Mouse (Mus musculus) heart, adult 11 months (tissue): ENCODE data around the gene Per2.

ENCODE experiments used
- DNase-seq: peaks from one replicate; pipeline ENCODE4 v3.0.0; 2022

Per2 gene

DNA sequence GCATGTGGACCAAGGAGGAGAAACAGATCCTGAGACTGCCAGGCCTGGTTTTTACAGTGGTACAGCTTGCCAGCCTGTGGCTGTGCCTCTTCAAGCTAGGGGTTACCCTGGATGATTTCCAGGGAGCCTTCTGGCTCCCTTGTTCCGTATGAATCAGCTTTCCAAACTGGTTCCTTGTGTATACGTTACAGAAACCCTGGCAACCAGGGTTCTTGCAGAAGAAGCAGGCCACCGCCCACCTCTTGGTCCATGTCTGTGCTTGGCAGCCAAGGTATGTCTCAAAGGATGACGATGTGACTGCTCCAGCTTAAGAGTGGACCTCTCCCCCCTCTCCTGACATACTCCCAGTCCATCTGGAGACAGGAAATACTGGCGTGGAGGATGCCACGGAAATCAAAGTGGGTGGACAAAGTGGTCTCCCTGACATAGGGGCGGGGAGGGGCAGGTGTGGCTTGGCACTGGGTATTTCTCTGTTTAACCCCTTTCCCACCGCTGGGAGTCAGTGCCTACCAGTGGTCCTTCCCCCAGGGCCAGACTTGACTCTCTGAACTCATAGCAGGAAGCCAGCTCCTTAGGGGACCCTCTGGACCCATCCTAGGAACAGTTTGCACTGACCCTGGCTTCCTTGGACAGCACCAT, 782 bp downstream of the Per2 start:
- peak; percentile 98 for DNase-seq

DNA sequence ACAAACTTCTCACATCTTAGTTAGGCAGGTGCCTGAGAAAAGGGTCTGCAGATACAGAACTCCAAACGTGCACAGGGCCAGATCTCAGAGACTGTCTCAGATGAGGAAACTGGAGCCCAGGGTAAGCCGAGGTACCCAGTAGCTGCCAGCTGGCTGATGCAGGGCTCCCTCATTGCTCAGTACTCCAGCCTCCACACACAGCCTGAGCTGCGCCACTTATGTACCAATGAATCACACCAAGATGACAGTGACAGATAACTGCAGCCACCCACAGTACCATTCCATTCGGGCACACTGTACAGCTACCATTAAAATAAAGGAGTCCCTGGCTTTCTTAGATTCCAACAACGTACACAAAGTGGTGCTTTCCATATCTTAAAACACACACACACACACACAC, 1.4 kb downstream of the Per2 start:
- peak; percentile 96 for DNase-seq

DNA sequence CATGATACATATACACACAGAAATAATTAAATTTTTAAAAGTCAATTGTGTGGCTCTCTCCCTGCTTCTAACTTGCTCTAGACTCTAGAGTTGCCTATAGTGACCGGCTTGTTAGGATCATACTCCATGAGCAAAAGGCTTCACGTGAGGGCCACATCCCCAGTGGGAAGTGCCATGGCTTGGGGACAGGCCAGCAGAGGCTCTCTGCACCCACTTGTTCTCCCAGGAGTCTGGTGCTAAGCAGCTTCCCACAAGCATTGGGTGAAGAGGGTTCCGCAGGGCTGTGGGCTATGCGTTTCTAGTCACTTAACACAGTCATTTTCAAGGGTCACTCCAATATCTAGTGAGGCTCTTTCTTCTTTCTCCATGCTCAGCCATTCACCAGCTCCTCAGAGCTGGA, 2.0 kb downstream of the Per2 start:
- DNase-seq, result peak; percentile 90

DNA sequence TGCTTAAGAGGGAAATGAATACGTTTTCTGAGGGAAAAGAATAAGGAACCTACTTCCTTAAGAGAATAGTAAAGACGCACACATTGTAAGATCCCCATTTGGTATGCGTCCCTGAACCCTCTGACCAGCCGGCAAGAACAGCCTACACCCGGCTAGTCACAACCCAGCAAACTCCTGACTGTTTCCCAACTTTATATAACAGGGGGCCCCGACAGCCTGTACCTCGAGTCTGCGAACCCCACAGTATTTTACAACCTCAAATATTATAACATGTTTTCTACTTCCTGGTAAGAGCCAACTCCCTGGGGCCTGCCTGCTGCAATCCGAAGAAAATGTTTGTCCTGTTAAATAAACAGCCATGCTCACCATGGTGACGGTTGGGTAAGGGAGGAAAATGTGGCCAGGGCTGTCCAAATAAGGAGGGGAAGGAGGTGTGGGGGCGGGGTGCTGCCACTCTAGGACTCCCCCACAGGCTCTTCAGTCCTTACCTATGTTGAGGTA, 2.8 kb downstream of the Per2 start:
- peak; percentile 99 for DNase-seq

DNA sequence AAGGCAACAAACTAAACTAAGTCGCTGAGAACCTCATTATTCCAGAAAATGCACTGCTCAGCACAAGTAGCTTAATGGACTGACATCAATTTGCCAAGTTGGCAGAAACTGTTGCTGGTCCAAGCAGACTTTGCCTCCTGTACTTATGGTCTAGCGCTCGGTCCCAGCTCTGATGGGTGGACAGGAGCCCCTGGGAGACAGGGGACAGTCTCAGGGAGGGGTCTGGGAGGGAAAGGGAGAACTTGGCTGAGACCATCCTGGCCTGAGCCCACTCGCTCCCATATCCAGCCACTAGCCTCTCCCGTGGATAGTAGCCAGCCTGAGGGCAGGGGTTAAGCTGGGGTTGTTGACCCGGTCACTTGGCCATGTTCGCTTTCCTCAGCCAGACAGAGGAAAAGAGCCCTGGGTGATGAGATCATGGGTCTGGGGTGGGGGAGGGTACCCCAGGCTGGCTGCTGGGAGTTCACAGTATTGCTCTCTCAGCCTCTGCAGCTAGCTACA, 3.4 kb downstream of the Per2 start:
- DNase-seq, result peak; percentile 99

DNA sequence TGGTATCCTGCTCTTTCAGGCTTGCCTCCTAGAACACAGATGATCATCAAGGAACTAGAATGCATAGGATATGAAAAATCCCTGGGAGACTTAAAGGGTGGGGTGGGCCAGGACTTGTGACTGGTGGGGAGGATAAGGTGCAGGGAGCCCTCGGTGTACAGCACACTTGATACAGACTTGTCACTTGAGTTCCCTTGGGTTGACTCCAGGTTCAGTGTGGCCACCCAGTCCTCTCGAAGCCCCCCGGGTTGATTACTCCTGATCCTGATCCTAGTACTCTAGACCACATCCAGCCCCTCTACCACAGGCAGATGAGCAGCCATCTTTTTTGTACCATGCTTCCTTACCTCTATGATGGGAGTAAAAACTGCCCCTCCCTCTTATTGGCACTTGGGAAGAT, 4.2 kb downstream of the Per2 start:
- DNase-seq, result peak; percentile 93

DNA sequence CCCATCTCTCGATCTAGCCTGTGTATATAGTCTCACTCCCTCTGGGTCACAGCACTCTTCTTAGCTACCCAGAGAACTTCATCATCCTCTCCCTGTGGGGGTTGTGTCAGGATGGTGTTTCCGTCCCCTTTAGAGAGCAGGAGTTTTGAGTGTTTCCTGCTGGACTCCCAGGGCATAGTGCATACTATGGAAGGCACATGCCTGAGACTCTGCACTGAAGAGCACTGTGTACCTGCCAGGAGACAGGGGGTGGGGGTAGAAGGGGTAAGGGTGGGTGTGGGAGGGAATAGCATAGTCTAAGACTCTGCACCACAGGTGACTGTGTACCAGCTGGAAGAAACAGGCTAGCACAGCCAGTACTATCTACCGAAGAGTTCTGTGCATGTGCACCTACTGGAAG, 4.8 kb downstream of the Per2 start:
- peak; percentile 89 for DNase-seq

DNA sequence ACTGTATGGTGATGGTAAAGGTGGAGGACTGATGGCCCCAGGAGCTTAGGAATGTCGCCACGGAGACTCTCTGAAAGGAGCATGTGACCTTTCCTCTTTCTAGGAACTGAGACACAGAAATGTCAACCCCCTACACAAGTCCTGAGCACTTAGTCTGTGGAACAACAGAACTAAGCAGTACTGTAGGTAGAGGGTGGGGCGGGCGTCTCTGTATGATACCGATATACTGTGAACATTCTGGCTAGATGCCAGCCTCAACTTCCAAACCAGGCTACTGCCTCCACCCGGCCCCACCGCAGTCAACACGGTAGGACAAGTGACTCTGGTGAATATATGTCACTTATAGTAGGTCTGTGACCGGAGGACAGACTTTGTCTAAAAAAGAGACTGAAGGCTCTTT, 5.2 kb downstream of the Per2 start:
- DNase-seq, result no peak

DNA sequence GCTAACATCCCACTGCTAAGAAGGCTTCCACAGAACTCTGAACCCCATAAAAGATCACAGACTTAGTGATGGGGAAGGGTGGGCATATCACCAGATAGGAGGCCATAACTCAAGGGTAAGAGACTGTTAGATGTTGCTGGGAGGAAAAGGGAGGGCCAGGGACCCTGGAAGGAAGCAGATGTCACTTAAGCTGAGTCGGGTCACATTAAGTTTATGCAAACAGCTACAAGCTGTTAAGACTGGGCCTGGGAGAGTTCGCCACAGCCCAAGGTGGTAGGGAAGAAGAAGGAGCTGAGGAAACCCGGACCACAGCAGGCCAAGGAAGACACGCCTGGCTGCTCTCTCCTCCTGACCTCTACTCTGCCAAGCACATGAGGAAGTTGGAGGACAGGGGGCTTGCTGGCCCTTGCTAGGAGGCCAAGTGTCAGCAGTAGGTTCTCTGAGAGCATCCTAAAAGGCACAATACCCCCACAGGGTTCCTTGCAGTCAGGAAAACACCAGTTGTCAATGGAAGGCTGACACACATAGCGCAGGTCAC, 7.5 kb downstream of the Per2 start:
- DNase-seq, result peak; percentile 87

DNA sequence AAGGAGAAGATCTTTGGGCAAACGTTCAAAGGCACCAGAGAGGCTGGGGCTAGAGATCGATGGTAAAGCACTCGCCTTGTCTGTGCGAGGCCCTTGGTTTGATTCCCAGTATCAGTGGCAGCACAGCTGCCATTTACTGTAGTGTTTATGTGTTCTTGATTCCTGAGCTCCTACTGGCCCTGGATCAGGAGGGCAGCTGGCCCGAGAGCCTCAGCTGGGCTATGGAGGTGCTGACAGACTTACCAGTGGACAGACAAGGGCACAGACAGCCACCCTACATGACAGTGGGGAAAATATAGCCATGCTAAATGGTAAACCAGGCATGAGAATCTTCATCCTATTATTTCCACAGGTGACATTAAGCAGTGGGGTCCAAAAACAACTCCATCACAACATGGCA, 8.3 kb downstream of the Per2 start:
- peak; percentile 96 for DNase-seq

DNA sequence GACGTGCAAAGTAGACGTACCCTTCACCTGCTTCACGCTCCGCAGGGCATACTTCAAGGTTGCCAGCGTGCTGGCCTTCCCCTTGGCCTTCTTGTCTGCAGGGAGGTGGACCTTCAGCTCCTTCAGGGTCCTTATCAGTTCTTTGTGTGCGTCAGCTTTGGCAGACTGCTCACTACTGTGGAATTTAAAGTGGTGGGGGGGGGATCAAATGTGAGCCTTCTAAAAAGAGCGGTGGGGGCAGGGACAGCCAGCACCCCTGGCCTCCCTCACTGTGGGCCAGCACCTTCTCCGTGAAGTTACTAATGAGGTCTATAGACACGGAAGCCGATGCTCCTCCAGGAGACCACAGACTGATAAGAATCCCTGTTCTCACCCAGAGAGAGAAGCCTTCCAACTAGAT, 10.4 kb downstream of the Per2 start:
- DNase-seq, result peak; percentile 94

DNA sequence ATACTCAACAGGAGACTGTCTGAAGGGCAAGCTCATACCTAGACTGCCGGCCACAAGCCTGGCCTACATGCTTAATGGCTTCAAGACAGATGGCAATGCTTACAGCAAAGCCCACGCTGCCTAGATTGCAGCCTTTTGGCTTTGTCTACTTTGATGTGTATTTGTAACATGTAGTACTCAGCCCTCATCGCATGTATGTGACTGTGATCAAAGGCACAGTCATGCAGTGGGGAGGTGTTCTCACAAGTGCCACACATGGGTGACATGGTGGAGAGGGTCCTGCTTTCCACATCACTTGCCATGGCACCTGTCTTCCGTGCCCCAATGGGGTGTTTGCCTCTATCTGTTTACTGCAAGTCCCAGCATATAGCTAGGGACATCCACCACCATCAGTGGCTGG, 12.6 kb downstream of the Per2 start:
- peak; percentile 95 for DNase-seq

DNA sequence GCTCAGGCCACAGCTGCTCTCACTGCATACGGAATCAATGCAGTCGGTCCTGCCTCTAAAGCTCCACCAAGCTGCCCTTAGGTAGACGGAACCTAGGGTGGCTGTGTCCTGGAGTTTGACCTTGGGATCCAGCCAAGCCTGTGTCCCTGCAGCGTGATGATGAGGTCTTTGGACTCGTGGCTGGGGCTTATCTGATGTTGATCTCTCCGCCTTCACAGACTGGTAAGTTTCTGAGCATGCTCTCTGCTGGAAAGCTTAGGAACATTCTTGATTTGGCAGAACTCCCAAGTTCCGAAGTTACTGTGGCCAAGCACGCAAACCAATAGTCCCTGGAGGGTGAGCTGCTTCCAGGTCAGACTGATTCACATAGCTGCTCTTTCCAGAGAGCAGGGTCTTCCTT, 13.1 kb downstream of the Per2 start:
- DNase-seq, result peak; percentile 99

DNA sequence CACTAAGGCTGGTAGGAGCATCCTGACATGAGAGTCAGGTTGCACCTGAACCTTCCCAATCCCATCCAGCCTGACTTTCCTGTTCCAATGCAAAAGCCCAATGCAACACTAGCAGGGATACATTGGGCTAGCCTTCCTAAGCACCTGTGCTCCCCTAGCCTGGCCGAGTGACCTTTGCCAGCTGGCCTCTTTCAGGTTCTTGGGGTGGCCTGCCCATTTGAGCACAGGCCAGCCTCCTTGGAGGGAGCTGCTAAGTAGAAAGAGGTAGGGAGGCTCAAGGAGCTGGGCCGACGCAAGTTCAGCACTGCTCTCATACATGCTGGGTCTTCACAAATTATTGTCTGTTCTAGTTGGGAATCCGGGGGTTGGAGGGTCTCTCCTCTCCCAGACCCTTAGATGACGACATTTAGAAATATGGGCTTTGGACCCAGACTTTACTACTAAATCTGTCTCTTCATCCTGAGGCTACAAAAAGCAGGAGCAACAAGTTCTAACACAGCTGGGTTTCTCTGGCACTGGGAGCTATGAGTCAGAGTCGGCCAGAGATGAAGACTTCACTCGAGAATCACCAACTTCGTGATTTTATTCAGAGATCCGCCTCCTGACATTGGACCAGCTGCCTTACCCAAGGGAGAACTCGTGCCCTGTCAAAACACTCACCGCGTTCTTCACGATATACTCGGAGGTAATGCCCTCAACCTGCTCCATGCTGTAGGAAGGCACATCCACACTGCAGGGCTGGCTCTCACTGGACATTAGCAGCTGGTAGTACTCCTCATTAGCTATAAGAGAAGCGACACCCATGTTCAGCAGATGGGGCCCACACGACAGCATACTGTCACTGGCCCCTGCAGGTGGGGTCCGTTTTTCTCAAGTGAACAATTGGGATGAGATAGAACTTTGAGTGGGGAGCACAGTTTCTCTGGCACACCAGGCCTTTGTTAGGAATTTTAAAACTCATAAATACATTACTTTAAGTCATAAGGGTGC, 14.0 kb downstream of the Per2 start:
- peak; percentile 95 for DNase-seq

DNA sequence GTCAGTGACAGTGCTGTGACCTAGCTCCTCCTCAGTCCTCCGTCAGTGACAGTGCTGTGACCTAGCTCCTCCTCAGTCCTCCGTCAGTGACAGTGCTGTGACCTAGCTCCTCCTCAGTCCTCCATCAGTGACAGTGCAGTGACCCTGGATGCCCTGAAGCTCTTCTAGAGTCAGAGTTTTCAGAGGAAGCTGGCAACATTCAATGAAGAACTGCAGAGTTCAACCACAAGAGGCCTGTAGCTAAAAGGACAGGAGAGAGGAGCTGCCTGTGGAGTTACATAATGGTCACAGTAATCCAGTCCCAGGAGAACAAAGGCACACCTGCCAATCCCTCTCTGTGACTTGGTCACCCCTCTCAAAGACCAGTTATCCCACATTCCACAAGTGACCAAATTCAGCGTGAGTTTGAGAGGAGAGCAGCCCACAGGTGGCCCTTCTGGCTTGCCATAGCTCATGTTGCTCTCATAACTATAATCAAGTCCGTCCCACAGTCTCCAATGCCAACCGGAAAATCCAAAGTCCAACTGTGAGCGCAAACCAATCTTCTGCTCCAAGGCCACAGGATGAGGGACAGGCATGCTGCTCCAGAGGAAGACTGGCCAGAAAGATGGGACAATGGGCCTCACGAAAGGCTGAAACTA, 16.7 kb downstream of the Per2 start:
- DNase-seq, result peak; percentile 91

DNA sequence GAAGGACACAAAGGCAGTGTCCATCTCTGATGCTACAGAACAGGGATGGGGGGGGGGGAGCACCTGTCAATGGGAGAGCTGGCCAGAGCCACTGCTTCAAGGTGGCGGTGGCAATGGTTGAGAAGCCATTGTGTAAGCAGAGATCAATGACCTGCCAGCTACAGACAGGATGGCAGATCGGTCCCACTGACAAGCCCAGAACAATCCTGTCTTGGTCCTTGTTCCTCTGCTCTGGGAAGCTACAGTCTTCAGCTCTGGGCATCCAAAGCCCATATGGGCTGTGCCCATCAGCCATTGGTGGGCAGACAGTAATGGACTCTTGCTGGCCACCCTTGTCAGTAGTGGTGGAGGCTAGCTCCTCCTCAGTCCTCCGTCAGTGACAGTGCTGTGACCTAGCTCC, 17.3 kb downstream of the Per2 start:
- no peak for DNase-seq

DNA sequence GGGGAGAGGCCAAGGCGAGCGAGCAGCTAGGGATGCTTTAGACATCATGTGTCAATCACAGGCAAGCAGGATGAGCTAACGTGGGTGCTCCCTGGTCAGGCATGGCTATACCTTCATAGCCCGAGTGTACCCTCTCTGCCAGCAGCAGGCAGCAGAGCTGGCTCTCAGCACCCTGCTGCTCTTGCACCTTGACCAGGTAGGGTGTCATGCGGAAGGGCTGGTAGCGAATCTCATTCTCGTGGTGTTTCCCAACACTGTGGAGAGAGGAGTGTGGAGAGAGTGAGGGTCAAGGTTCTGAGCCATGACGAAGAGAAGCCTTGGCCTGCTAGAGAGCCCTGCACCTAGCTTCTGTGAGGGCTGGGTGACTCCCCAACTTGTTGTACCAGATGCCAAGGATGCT, 19.3 kb downstream of the Per2 start:
- DNase-seq, result peak; percentile 88

DNA sequence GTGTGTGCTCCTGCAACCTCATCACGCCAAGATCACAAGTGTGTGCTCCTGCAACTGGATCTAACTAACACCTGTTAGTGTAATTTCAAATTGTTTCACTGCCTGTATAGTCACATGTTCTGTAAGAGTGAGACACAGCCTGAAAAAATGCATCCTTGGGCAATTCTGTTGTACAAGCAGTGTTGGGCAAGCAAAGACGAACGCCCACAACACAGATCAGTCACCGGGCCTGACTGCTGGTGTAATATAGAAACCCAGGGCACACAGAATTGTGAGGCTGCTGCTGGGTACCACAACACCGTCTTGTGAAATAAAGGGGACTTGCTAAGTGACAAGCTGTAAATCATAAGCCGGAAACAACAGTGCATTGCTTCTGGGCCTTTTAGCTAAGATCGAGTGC, 21.6 kb downstream of the Per2 start:
- peak; percentile 89 for DNase-seq

DNA sequence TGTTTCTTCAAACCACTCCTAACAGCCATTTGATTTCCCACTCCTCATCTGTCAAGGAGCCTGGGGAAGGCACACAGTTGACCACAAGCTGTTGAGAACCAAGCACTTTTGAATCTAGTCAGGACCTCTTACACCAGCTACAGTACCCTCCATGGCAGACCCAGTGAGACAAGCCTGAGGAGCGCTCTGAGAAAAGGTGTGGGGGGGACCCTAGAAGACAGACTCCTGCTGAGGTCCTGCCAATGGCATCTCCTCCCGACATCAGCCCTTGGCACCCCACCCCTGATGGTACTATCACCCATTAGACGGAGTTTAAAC, 22.1 kb downstream of the Per2 start:
- DNase-seq, result peak; percentile 94

DNA sequence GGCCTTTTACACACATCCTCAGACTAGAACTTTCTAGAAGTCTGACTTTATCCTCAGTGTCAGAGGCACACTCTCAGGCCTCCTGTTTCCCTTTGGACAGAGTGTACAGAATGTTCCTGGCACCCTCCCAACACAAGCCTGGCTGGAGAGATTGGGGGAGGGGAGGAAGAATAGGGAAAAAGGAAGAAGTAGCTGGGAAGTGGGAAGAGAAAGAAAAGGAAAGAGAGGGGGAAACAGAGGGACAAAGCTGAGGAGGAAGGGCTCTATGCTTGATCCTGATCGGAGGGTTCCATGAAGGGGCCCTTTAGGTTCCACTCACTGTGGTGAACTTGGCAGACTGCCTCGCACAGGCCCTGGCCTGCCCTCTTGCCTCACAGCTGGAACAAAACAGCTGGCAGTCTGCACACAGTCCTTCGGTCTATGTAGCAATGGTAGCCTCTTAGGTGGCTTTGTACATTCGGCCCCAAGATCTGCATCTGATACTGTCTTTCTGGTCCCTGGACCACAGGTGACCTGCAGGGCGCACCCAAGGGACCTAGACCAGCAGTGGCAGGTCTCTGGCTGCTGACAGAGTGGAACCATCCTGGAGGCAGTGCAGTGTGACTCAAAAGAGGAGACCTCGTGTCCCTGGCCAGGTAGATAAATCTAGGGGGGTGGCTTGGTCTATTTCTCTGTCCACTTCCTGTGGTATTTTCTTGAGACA, 22.6 kb downstream of the Per2 start:
- peak; percentile 99 for DNase-seq

DNA sequence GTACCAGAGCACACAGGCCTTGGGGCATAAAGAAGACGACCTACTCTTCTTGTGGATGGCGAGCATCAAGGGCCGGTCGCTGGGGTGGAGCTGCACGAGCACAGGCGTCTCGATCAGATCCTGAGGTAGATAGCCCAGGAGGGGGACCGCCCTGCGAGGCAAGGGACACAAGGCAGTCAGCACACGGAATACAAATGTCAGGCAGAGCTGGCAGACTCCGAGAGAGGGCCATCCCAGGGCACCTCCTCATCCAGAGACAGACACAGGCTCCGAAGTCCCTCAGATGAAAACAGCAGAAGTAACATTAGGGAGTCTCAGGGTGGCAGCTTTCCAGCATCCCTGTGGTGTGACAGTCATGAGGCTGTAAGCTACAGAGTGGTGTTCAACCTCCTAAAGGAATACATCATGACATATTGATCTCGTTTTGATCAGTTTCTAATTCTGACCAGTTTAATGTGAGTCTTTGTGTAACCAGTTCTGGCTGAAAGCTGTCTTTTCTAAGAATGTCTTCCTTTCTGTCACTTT, 23.5 kb downstream of the Per2 start:
- peak; percentile 93 for DNase-seq

DNA sequence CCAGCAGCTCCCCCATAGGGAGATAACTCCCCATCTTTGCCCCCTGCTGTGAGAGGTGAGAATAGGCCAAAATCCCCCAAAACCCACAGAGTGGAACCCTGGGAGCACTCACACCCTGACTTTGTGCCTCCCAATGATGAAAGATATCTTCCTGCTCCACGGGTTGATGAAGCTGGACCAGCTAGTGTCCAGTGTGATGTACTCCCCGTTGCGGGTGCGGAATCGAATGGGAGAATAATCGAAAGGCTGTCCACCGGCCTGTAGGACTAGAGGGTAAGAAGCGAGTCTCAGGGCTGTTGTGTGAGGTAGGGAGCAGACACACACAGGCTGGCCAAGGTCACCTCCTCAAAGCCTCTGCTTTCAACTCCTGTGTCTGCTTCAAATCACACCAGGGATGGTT, 24.2 kb downstream of the Per2 start:
- DNase-seq, result peak; percentile 91
